Mouse (Mus musculus) lung, adult 2 months (tissue): ENCODE measurements around the gene Pak2. TPM values are rescaled to one million over a fixed set of nuclear protein-coding genes. Genes with fewer than 3 reads are reported as not detected.

Source experiments
- DNase-seq: peaks from one replicate; pipeline ENCODE4 v3.0.0; 2022
- H3K4me1 ChIP-seq: fragments of 200-500 bp; 2 replicates; pipeline ENCODE4 v1.6.1; 2011; ENCODE audit warnings: low read length; ENCODE audit not compliant: control insufficient read depth, insufficient read depth
- H3K4me3 ChIP-seq: fragments of 200-500 bp; replicated peaks from 2 replicates; pipeline ENCODE3; 2011; ENCODE audit warnings: low read depth, mild to moderate bottlenecking, control low read depth, low read length; ENCODE audit errors: extremely low read depth
- CTCF ChIP-seq: fragments of 200-500 bp; IDR thresholded peaks from 2 replicates; pipeline ENCODE4 v1.5.1; 2011; ENCODE audit warnings: mild to moderate bottlenecking, low read length, control low read depth; ENCODE audit not compliant: insufficient read depth
- POLR2A ChIP-seq: fragments of 200-500 bp; IDR thresholded peaks from 2 replicates; pipeline ENCODE4 v1.6.1; 2011; ENCODE audit warnings: low read depth, mild to moderate bottlenecking, control low read depth, low read length, borderline replicate concordance; ENCODE audit errors: extremely low read depth
- WGBS: fragments of 180-500 bp; shearing (Covaris S2); methylation state at CpG from one replicate; pipeline ENCODE4 v1.1.7; 2018; 5-methylcytosine and 5-hydroxymethylcytosine counted together
- polyA plus RNA-seq: library from polyadenylated mRNA; depleted of rRNA; stranded (reverse); fragments of >200 nt; gene quantifications from 2 replicates; pipeline ENCODE4 v1.2.3, GENCODE M21; 2012; rRNA removed

Pak2 gene
- polyA plus RNA-seq, 1 experiment = 22.5 TPM

GRCm38 (mm10) chr16:31975258-31975657, 103.9 kb downstream of the Pak2 start:
- H3K4me3 ChIP-seq = no peak overlapping the region
- 90% methylated on average over 4 of the region's 4 CpGs for WGBS
- H3K4me1 ChIP-seq = no peaks in the 10 kb centered on the region
- TF ChIP-seq POLR2A = no peak
- no peak for TF ChIP-seq CTCF
- DNase-seq = no peak

Other genes with a start within 250 kb of the Pak2 start
- gene Meltf, start 200.5 kb downstream of the Pak2 start, polyA plus RNA-seq = 0.09 and 0.28 TPM in 2 replicates
- 4.8 and 5.5 TPM in 2 replicates for gene Pigz, start 145.5 kb downstream of the Pak2 start, polyA plus RNA-seq
- gene 0610012G03Rik, start 130.8 kb downstream of the Pak2 start, polyA plus RNA-seq = 49.6 and 74.2 TPM in 2 replicates
- 6.6 and 26.5 TPM in 2 replicates for gene Ncbp2, start 130.8 kb downstream of the Pak2 start, polyA plus RNA-seq
- gene Senp5, start 76.1 kb downstream of the Pak2 start, polyA plus RNA-seq = 3.4 and 5.8 TPM in 2 replicates
- 19.6 and 20.0 TPM in 2 replicates for gene Pigx, start 20.4 kb upstream of the Pak2 start, polyA plus RNA-seq
- gene Cep19, start 20.5 kb upstream of the Pak2 start, polyA plus RNA-seq = 7.8 and 9.2 TPM in 2 replicates
- 40.6 and 40.9 TPM in 2 replicates for gene Nrros, start 86.3 kb upstream of the Pak2 start, polyA plus RNA-seq
- gene Bex6, start 100.5 kb upstream of the Pak2 start, polyA plus RNA-seq = not detected in 2 replicates
- 3.7 and 5.2 TPM in 2 replicates for gene Fbxo45, start 167.8 kb upstream of the Pak2 start, polyA plus RNA-seq
- gene Wdr53, start 167.9 kb upstream of the Pak2 start, polyA plus RNA-seq = 2.6 and 5.5 TPM in 2 replicates
- gene Smco1, start 192.1 kb upstream of the Pak2 start, polyA plus RNA-seq = 0.13 TPM in 1 of 2 replicates, not detected in the other
- 8.2 and 12.0 TPM in 2 replicates for gene Rnf168, start 198.1 kb upstream of the Pak2 start, polyA plus RNA-seq